Mouse (Mus musculus) urinary bladder, adult 18-20 months (tissue): ENCODE measurements around the gene Sohlh2.

Experiments used
- DNase-seq, 2 experiments: peaks; one replicate each; pipeline ENCODE4 v3.0.0; 2022; ENCODE audit warnings: low spot score in 2 of 2, mixed read lengths in 2 of 2

Sohlh2 gene

GRCm38 (mm10) chr3:55207665-55208064, 25.8 kb downstream of the Sohlh2 start:
- no peak for DNase-seq

GRCm38 (mm10) chr3:55212254-55212653, 30.4 kb downstream of the Sohlh2 start:
- no peak for DNase-seq

- DNase-seq = no peak
These were observed 32.0 kb downstream of the Sohlh2 start for GRCm38 (mm10) chr3:55213785-55214184.

GRCm38 (mm10) chr3:55214413-55214812, 32.6 kb downstream of the Sohlh2 start:
- DNase-seq = no peak

GRCm38 (mm10) chr3:55222502-55222901, 40.7 kb downstream of the Sohlh2 start:
- no peak for DNase-seq

- DNase-seq = no peak
These were observed 42.0 kb downstream of the Sohlh2 start for GRCm38 (mm10) chr3:55223862-55224261.

GRCm38 (mm10) chr3:55226501-55227213, 44.8 kb downstream of the Sohlh2 start:
- DNase-seq = no peak

- DNase-seq = no peak
These were observed 45.4 kb downstream of the Sohlh2 start for GRCm38 (mm10) chr3:55227214-55227581.

- peak in 1 of 2 experiments; percentile 18 for DNase-seq
These were observed 60.0 kb downstream of the Sohlh2 start, which contains the start of gene Dclk1 for GRCm38 (mm10) chr3:55241730-55242421. Gene Dclk1 (plus strand): TSS chr3:55242364.

GRCm38 (mm10) chr3:55242422-55243055, 60.7 kb downstream of the Sohlh2 start:
- peak; percentile 16 to 65 for DNase-seq

GRCm38 (mm10) chr3:55243056-55243471, 61.2 kb downstream of the Sohlh2 start:
- DNase-seq = no peak

- DNase-seq = no peak
These were observed 62.3 kb downstream of the Sohlh2 start for GRCm38 (mm10) chr3:55244087-55244486.

- DNase-seq = no peak
These were observed 64.9 kb downstream of the Sohlh2 start for GRCm38 (mm10) chr3:55246618-55247272.

- no peak for DNase-seq
These were observed 66.2 kb downstream of the Sohlh2 start for GRCm38 (mm10) chr3:55248048-55248447.

GRCm38 (mm10) chr3:55248508-55248907, 66.7 kb downstream of the Sohlh2 start:
- no peak for DNase-seq

GRCm38 (mm10) chr3:55250631-55251030, 68.8 kb downstream of the Sohlh2 start:
- DNase-seq = no peak
